Mouse (Mus musculus) lung, adult 2 months (tissue): ENCODE results near the gene Ldlr.
A peak's percentile ranks its signal among the peaks of the same experiment; 100 is the strongest.

ENCODE experiments used
- CTCF ChIP-seq: fragments of 200-500 bp; IDR thresholded peaks from 2 replicates; pipeline ENCODE4 v1.5.1; 2011; ENCODE audit warnings: mild to moderate bottlenecking, low read length, control low read depth; ENCODE audit not compliant: insufficient read depth
- POLR2A ChIP-seq: fragments of 200-500 bp; IDR thresholded peaks from 2 replicates; pipeline ENCODE4 v1.6.1; 2011; ENCODE audit warnings: low read depth, mild to moderate bottlenecking, control low read depth, low read length, borderline replicate concordance; ENCODE audit errors: extremely low read depth

GRCm38 (mm10) chr9:21691862-21692261 is 31.4 kb upstream of the Ldlr start:
- peak; percentile 61 for TF ChIP-seq CTCF
- no peak for TF ChIP-seq POLR2A
